Mouse (Mus musculus) kidney, adult 2 months (tissue): ENCODE measurements at regions not wholly inside any gene's neighbourhood (a gene's known extent, or its start where the extent isn't known, plus 50 kb on each side); places are given as distances from the start of the nearest gene placed in this dataset.
A peak's percentile ranks its signal among the peaks of the same experiment; 100 is the strongest.

Source experiments
- DNase-seq: peaks from one replicate; pipeline ENCODE4 v3.0.0; 2021
- H3K27ac ChIP-seq: fragments of 200-500 bp; 2 replicates; pipeline ENCODE4 v1.5.1; 2012; ENCODE audit warnings: low read depth, low read length, control low read depth, inconsistent platforms; ENCODE audit not compliant: insufficient read depth
- H3K27me3 ChIP-seq: fragments of 200-500 bp; replicated peaks from 2 replicates; pipeline ENCODE4 v1.6.1; 2012; ENCODE audit warnings: mild to moderate bottlenecking, moderate library complexity, low read length, inconsistent platforms; ENCODE audit not compliant: control insufficient read depth, insufficient read depth
- H3K36me3 ChIP-seq: fragments of 200-500 bp; 2 replicates; pipeline ENCODE4 v1.6.1; 2012; ENCODE audit warnings: mild to moderate bottlenecking, moderate library complexity, low read length, inconsistent platforms; ENCODE audit not compliant: control insufficient read depth, insufficient read depth
- H3K4me1 ChIP-seq: fragments of 200-500 bp; 2 replicates; pipeline ENCODE4 v1.6.1; 2011; ENCODE audit warnings: low read length; ENCODE audit not compliant: control insufficient read depth, insufficient read depth
- H3K4me3 ChIP-seq: fragments of 200-500 bp; 2 replicates; pipeline ENCODE4 v1.5.1; 2011; ENCODE audit warnings: mild to moderate bottlenecking, low read depth, low read length, control low read depth; ENCODE audit not compliant: insufficient read depth
- CTCF ChIP-seq: fragments of 200-500 bp; conservative IDR thresholded peaks from 2 replicates; pipeline ENCODE4 v1.5.1; 2011; ENCODE audit warnings: low read depth, mild to moderate bottlenecking, control low read depth, low read length, moderate library complexity, mixed read lengths; ENCODE audit not compliant: insufficient read depth, insufficient read length
- POLR2A ChIP-seq: fragments of 200-500 bp; IDR thresholded peaks from one replicate; pipeline ENCODE4 v1.6.1; 2011; ENCODE audit warnings: low read depth, low read length, control low read depth
- WGBS: fragments of 180-500 bp; shearing (Covaris S2); methylation state at CpG from one replicate; pipeline ENCODE4 v1.1.7; 2018; 5-methylcytosine and 5-hydroxymethylcytosine counted together

DNA sequence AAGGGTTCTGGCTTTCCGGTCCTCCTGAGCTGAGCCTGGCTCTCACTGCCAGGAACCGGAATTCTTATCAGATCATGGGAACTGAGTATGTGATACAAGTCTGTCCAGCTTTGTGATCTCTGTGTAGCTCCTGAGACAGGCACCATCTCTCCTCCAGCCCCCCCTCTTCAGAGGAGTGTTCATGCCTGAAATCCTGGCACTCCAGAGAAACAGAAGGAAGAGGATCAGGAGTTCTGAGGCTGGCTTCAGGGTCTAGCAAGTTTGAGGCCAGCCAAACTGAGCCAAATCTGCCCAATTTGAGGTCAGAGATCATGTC lies 435.4 kb downstream of the Zfp704 start:
- WGBS: 8% methylated on average over 2 of the region's 2 CpGs
- TF ChIP-seq CTCF (no peak), POLR2A (no peak)
- DNase-seq: no peak
- H3K4me1 ChIP-seq: peaks cover 2% of the 10 kb centered on the region; the same call in 1 of the 2 replicates
- H3K36me3 ChIP-seq: no peaks in the 10 kb centered on the region
- no peak overlapping the region for H3K27ac ChIP-seq
- no peak overlapping the region for H3K4me3 ChIP-seq
- no peaks in the 10 kb centered on the region for H3K27me3 ChIP-seq

DNA sequence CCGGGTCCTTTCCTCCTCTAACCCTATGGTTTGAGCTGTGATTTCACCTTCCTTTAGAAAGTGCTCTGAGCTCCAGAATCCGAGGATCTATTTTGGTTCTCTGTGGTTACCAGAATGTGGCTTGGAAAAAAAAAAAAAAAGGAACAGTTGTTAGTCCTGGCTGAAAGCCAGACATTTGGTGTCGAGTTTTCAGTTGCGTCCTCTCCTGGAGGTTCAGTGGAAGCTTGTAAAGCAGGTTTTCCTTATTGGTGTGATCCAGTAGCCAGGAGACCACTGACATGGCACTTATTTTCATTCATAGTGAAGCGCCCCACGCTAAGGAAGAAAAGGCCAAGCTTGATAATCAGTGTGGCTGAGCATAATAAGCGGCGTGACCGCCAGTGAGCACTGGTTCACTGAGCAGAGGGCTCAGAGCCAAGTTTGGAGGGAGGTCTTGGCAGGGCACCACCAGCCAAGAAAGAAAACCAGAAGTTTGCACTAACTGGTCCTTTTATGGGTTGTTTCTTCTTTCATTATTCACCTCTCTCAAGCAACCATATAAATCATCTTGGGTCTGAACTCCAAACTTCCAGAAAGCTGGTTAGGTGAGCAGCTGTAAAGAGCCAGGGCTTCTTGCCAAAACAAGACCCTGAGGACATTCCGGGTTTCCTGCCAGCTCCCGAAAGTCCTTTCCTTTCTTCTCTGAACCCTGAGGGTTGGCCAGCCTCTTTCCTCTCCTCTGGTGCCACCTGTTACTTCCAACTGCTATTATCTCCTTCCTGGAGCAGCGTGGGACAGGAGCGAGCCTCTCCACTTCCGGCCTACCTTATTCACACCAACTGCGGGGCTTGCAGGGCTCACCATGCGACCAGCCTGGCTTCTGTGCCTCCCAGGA lies 436.0 kb downstream of the Zfp704 start:
- 4% methylated on average over 16 of the region's 16 CpGs for WGBS
- H3K4me3 ChIP-seq: peak overlapping the region; percentile 5
- H3K36me3 ChIP-seq: no peaks in the 10 kb centered on the region
- TF ChIP-seq POLR2A (no peak), CTCF (no peak)
- peaks cover 2% of the 10 kb centered on the region; the same call in 1 of the 2 replicates for H3K4me1 ChIP-seq
- no peaks in the 10 kb centered on the region for H3K27me3 ChIP-seq
- H3K27ac ChIP-seq: peak overlapping the region; percentile 4
- peak; percentile 96 for DNase-seq

DNA sequence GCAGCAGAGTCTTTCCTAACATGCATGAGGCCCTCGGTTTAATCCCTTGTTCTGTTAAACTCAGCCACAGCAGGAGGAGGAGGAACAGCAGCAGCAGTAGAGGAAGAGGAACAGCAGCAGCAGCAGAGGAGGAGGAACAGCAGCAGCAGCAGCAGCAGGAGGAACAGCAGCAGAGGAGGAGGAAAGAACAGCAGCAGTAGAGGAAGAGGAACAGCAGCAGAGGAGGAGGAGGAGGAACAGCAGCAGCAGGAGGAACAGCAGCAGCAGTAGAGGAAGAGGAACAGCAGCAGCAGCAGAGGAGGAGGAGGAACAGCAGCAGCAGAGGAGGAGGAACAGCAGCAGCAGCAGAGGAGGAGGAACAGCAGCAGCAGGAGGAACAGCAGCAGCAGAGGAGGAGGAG lies 437.9 kb downstream of the Zfp704 start:
- H3K4me1 ChIP-seq: peaks cover 2% of the 10 kb centered on the region; the same call in 1 of the 2 replicates
- no peak for TF ChIP-seq POLR2A
- WGBS: 50% methylated on average over 1 of the region's 1 CpGs
- no peaks in the 10 kb centered on the region for H3K27me3 ChIP-seq
- no peaks in the 10 kb centered on the region for H3K36me3 ChIP-seq
- DNase-seq: no peak
- H3K4me3 ChIP-seq: no peak overlapping the region
- no peak overlapping the region for H3K27ac ChIP-seq

- Histone ChIP-seq H3K27me3 (no peaks in the 10 kb centered on the region), H3K4me1 (peaks cover 2% of the 10 kb centered on the region; the same call in 1 of the 2 replicates), H3K4me3 (no peak overlapping the region), H3K27ac (no peak overlapping the region), H3K36me3 (no peaks in the 10 kb centered on the region)
- TF ChIP-seq POLR2A (no peak), CTCF (no peak)
- WGBS: 68% methylated on average over 12 of the region's 12 CpGs
- no peak for DNase-seq
Measured at GRCm38 (mm10) chr3:9168955-9169354, 440.9 kb downstream of the Zfp704 start.

DNA sequence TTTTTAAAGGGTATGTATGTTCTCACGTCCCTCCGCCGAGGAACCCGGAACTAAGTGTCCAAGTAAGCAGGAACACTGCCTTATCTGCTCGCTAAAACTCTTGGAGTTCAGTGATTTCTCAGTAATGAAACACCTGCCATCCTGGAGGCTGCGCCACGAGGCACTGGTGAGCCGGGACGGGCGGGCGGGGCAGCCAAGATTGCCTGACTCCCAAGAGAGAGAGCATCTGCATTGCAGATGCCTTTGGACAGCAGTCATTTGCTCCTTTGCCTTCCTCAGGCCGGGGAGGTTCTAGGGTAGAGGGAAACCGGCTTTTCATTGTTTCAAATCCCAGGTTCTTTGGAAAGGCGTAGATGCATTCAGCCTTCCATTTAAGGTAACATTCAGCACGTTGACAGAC lies 450.8 kb downstream of the Zfp704 start:
- no peak overlapping the region for H3K4me3 ChIP-seq
- no peaks in the 10 kb centered on the region for H3K4me1 ChIP-seq
- H3K27me3 ChIP-seq: no peaks in the 10 kb centered on the region
- no peaks in the 10 kb centered on the region for H3K36me3 ChIP-seq
- H3K27ac ChIP-seq: no peak overlapping the region
- DNase-seq: no peak
- WGBS: 43% methylated on average over 15 of the region's 15 CpGs
- no peak for TF ChIP-seq POLR2A
- TF ChIP-seq CTCF: no peak

DNA sequence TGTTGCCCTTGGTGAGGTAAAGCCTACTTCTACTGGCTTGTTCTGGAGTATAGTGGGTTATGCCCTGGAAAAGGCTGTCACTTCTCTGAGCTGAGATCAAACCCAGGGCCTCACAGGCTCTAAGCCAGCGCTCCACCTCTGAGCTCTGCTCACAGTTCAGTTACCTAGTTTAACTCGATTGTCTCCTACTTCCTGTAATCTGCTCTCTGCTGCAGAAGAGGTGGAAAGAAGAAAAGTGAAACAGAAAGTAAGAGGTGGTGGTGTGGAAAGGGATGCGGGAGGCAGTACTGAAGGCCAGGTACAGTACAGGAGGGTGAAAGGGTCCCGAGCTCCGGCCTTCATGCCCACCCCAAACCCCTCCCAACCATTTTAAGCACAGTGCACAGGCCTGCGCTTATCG lies 455.7 kb downstream of the Zfp704 start:
- no peak for DNase-seq
- no peak overlapping the region for H3K4me3 ChIP-seq
- 76% methylated on average over 7 of the region's 7 CpGs for WGBS

GRCm38 (mm10) chr3:9153690-9154089 lies 456.2 kb downstream of the Zfp704 start:
- H3K27me3 ChIP-seq: no peaks in the 10 kb centered on the region
- H3K36me3 ChIP-seq: no peaks in the 10 kb centered on the region
- no peak overlapping the region for H3K27ac ChIP-seq
- no peak overlapping the region for H3K4me3 ChIP-seq
- no peak for DNase-seq
- TF ChIP-seq POLR2A (no peak), CTCF (no peak)
- 55% methylated on average over 5 of the region's 5 CpGs for WGBS
- no peaks in the 10 kb centered on the region for H3K4me1 ChIP-seq

More for the DNA sequence above, 455.7 kb downstream of the Zfp704 start:
- Histone ChIP-seq H3K27ac (no peak overlapping the region), H3K27me3 (no peaks in the 10 kb centered on the region), H3K4me1 (no peaks in the 10 kb centered on the region), H3K36me3 (no peaks in the 10 kb centered on the region)
- TF ChIP-seq CTCF: no peak

- no peaks in the 10 kb centered on the region for H3K36me3 ChIP-seq
- H3K27me3 ChIP-seq: no peaks in the 10 kb centered on the region
- 48% methylated on average over 1 of the region's 1 CpGs for WGBS
- no peaks in the 10 kb centered on the region for H3K4me1 ChIP-seq
- no peak for DNase-seq
- no peak overlapping the region for H3K4me3 ChIP-seq
- TF ChIP-seq POLR2A (no peak), CTCF (no peak)
- no peak overlapping the region for H3K27ac ChIP-seq
Measured at GRCm38 (mm10) chr3:9152256-9152655, 457.6 kb downstream of the Zfp704 start.
